Mouse (Mus musculus) heart, postnatal 0 days (tissue): ENCODE measurements at regions not wholly inside any gene's neighbourhood (a gene's known extent, or its start where the extent isn't known, plus 50 kb on each side); places are given as distances from the start of the nearest gene placed in this dataset.

Experiments used
- ATAC-seq: fragments of 200-750 bp; cut with Nextera tagmentation; 2 replicates; pipeline ENCODE4 v1.8.0; 2017; ENCODE audit warnings: low read depth, moderate number of reproducible peaks, moderate library complexity; ENCODE audit not compliant: insufficient read depth
- DNase-seq: peaks from one replicate; pipeline ENCODE4 v3.0.0-alpha.2; 2016; ENCODE audit warnings: low spot score
- H3K27ac ChIP-seq: fragments of 300-500 bp; sonication (generic); 2 replicates; pipeline ENCODE4 v1.5.1; 2014; ENCODE audit warnings: low read depth, mild to moderate bottlenecking
- H3K27me3 ChIP-seq: fragments of 300-500 bp; sonication (generic); 2 replicates; pipeline ENCODE4 v1.6.1; 2014; ENCODE audit warnings: low read length, mixed read lengths; ENCODE audit not compliant: control insufficient read depth, insufficient read depth
- H3K36me3 ChIP-seq: fragments of 300-500 bp; sonication (generic); replicated peaks from 2 replicates; pipeline ENCODE4 v1.6.1; 2014; ENCODE audit warnings: low read length, mixed read lengths; ENCODE audit not compliant: control insufficient read depth, insufficient read depth
- H3K4me1 ChIP-seq: fragments of 300-500 bp; sonication (generic); 2 replicates; pipeline ENCODE4 v1.6.1; 2014; ENCODE audit warnings: antibody characterized with exemption; ENCODE audit not compliant: control insufficient read depth, insufficient read depth
- H3K4me2 ChIP-seq: fragments of 300-500 bp; sonication (generic); 2 replicates; pipeline ENCODE4 v1.6.1; 2014; ENCODE audit warnings: low read depth, mild to moderate bottlenecking, low read length, moderate library complexity
- H3K4me3 ChIP-seq: fragments of 300-500 bp; sonication (generic); 2 replicates; pipeline ENCODE4 v1.5.1; 2014; ENCODE audit warnings: low read depth, low read length
- H3K9ac ChIP-seq: fragments of 300-500 bp; sonication (generic); replicated peaks from 2 replicates; pipeline ENCODE4 v1.6.1; 2014; ENCODE audit warnings: low read depth, low read length, mixed read lengths
- H3K9me3 ChIP-seq: fragments of 300-500 bp; sonication (generic); replicated peaks from 2 replicates; pipeline ENCODE4 v1.6.1; 2016; ENCODE audit warnings: low read length; ENCODE audit not compliant: control insufficient read depth
- CTCF ChIP-seq: IDR thresholded peaks from 2 replicates; pipeline ENCODE4 v1.5.1; 2016; ENCODE audit warnings: antibody characterized with exemption, control low read depth, low read depth
- EP300 ChIP-seq: IDR thresholded peaks from 2 replicates; pipeline ENCODE4 v1.6.1; 2016; ENCODE audit warnings: antibody characterized with exemption, low read depth
- WGBS: fragments of 180-500 bp; shearing (Covaris S2); extraction: QIAGEN DNeasy Blood & Tissue Kit; methylation state at CpG from one replicate; pipeline ENCODE4 v1.1.7; 2014; 5-methylcytosine and 5-hydroxymethylcytosine counted together

GRCm38 (mm10) chr12:92040481-92040880 lies 191.5 kb upstream of the Sel1l start:
- Histone ChIP-seq H3K9me3 (peaks cover 3% of the 10 kb centered on the region; the same call in 1 of the 2 replicates), H3K36me3 (no peaks in the 10 kb centered on the region), H3K4me1 (no peaks in the 10 kb centered on the region), H3K27me3 (no peaks in the 10 kb centered on the region), H3K9ac (no peak overlapping the region), H3K4me2 (no peak overlapping the region), H3K4me3 (no peak overlapping the region), H3K27ac (no peak overlapping the region)
- WGBS, result 52% methylated on average over 1 of the region's 1 CpGs
- TF ChIP-seq CTCF (no peak), EP300 (no peak)
- DNase-seq (no peak), ATAC-seq (no peak)

- no peaks in the 10 kb centered on the region for H3K27me3 ChIP-seq
- 64% methylated on average over 2 of the region's 2 CpGs for WGBS
- no peaks in the 10 kb centered on the region for H3K36me3 ChIP-seq
- TF ChIP-seq EP300 (no peak), CTCF (no peak)
- no peak overlapping the region for H3K9ac ChIP-seq
- H3K4me3 ChIP-seq, result no peak overlapping the region
- H3K27ac ChIP-seq, result no peak overlapping the region
- no peak overlapping the region for H3K4me2 ChIP-seq
- H3K9me3 ChIP-seq, result no peaks in the 10 kb centered on the region
- H3K4me1 ChIP-seq, result no peaks in the 10 kb centered on the region
- no peak for DNase-seq
- ATAC-seq, result no peak
Measured at GRCm38 (mm10) chr12:92029192-92029591, 180.2 kb upstream of the Sel1l start.

GRCm38 (mm10) chr12:92028354-92028753 lies 179.4 kb upstream of the Sel1l start:
- 90% methylated on average over 7 of the region's 7 CpGs for WGBS
- no peak for ATAC-seq
- H3K4me2 ChIP-seq, result no peak overlapping the region
- H3K9ac ChIP-seq, result no peak overlapping the region
- no peak for DNase-seq
- H3K9me3 ChIP-seq, result no peaks in the 10 kb centered on the region
- H3K4me3 ChIP-seq, result no peak overlapping the region
- no peak overlapping the region for H3K27ac ChIP-seq
- no peaks in the 10 kb centered on the region for H3K4me1 ChIP-seq
- no peaks in the 10 kb centered on the region for H3K27me3 ChIP-seq
- TF ChIP-seq CTCF (no peak), EP300 (no peak)
- no peaks in the 10 kb centered on the region for H3K36me3 ChIP-seq

- WGBS, result 75% methylated on average over 4 of the region's 4 CpGs
- Histone ChIP-seq H3K9ac (no peak overlapping the region), H3K4me3 (no peak overlapping the region), H3K36me3 (no peaks in the 10 kb centered on the region), H3K4me1 (no peaks in the 10 kb centered on the region), H3K9me3 (no peaks in the 10 kb centered on the region), H3K27me3 (no peaks in the 10 kb centered on the region), H3K4me2 (no peak overlapping the region), H3K27ac (no peak overlapping the region)
- DNase-seq (no peak), ATAC-seq (no peak)
- TF ChIP-seq CTCF, result no peak
- no peak for TF ChIP-seq EP300
Measured at GRCm38 (mm10) chr12:92024461-92025218, 175.7 kb upstream of the Sel1l start.

DNA sequence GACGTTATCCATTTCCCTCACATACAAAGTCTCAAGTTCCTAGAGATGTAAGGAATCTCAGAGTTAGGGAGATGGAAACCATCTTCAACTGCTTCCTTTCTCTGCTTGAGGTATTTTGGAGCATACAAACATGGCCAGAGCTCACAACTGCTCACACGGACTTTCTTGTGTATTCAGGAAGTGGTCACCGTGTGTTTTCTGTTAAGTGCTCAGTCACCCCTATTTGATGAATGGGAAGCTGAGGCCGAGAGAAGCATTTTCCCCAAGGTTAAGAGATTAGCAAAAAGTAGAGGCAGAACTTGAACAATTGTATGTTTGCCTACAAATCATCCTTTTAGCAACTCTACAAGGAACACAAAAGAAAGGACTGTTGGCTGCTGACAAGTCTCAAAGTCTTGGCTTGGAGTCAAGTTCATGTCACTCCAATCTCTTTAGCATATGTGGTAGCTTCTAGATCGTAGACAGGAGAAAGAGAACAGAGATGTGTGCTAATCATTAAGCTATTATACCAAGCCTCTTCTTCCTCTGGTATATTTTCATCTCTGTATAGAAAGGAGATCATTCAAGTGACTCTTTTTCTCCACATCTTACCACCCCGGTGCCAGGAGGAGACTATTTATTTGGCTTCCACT lies 170.8 kb upstream of the Sel1l start:
- no peak for DNase-seq
- H3K4me2 ChIP-seq, result no peak overlapping the region
- no peak overlapping the region for H3K9ac ChIP-seq
- no peaks in the 10 kb centered on the region for H3K27me3 ChIP-seq
- no peak for TF ChIP-seq CTCF
- TF ChIP-seq EP300, result no peak
- no peak for ATAC-seq
- no peaks in the 10 kb centered on the region for H3K36me3 ChIP-seq
- no peaks in the 10 kb centered on the region for H3K4me1 ChIP-seq
- WGBS, result 30% methylated on average over 6 of the region's 6 CpGs
- no peak overlapping the region for H3K4me3 ChIP-seq
- no peaks in the 10 kb centered on the region for H3K9me3 ChIP-seq
- H3K27ac ChIP-seq, result no peak overlapping the region

- TF ChIP-seq CTCF (no peak), EP300 (no peak)
- Histone ChIP-seq H3K27ac (no peak overlapping the region), H3K4me3 (no peak overlapping the region), H3K9me3 (no peaks in the 10 kb centered on the region), H3K9ac (no peak overlapping the region), H3K27me3 (no peaks in the 10 kb centered on the region), H3K4me1 (no peaks in the 10 kb centered on the region), H3K4me2 (no peak overlapping the region), H3K36me3 (no peaks in the 10 kb centered on the region)
- DNase-seq, result no peak
- 79% methylated on average over 2 of the region's 2 CpGs for WGBS
- ATAC-seq, result no peak
Measured at GRCm38 (mm10) chr12:92015373-92015772, 166.4 kb upstream of the Sel1l start.
